Mouse (Mus musculus): Measurements from ENCODE around the gene Ccnj.

- TF ChIP-seq CTCF (IDR thresholded peaks at IDR 0.05; ENCODE audit: low read depth) (no peak), EP300 (IDR thresholded peaks at IDR 0.05; ENCODE audit: low read depth) (no peak)
These were observed 9.2 kb downstream of the Ccnj start for GRCm38 (mm10) chr19:40840303-40840702.
